Mouse (Mus musculus) spleen, adult 10 weeks (tissue): Measurements from ENCODE around the gene Cysltr1. TPM values are rescaled to one million over a fixed set of nuclear protein-coding genes. Genes with fewer than 3 reads are reported as not detected.

Experiments
- polyA plus RNA-seq: library from polyadenylated mRNA; stranded (reverse); fragments of 350-450 nt; fragmentation: Illumina TruSeq; extraction: RNeasy Lipid Tissue Mini Kit (QIAGEN cat#74804); gene quantifications from one replicate; pipeline ENCODE4 v1.2.3, GENCODE M21; 2015; ENCODE audit warnings: low replicate concordance; ENCODE audit not compliant: insufficient read depth

Cysltr1 gene
- polyA plus RNA-seq: 2.0 TPM

GRCm38 (mm10) chrX:106603386-106603785, at the start of gene Cysltr1:
TSS of gene Cysltr1 (minus strand) at chrX:106603679.

GRCm38 (mm10) chrX:106582886-106583285, 20.6 kb downstream of the Cysltr1 start, which contains the start of gene Gm5127:
TSS of gene Gm5127 (plus strand) at chrX:106583186.

Other genes with a start within 250 kb of the Cysltr1 start
- gene Fndc3c1, start 118.3 kb downstream of the Cysltr1 start, polyA plus RNA-seq: not detected
- gene Gm5127, start 20.5 kb downstream of the Cysltr1 start, polyA plus RNA-seq: 1.1 TPM
- gene Rtl3, start 237.0 kb upstream of the Cysltr1 start, polyA plus RNA-seq: not detected